Mouse (Mus musculus) MEL (cell line): ENCODE results near the gene Grrp1. TPM values are rescaled to one million over a fixed set of nuclear protein-coding genes. Genes with fewer than 3 reads are reported as not detected.

Source experiments
- DNase-seq: peaks from one replicate; pipeline ENCODE4 v3.0.0; 2011; ENCODE audit warnings: low read depth, low spot score
- H3K27ac ChIP-seq: 2 replicates; pipeline ENCODE4 v1.5.1; 2012; ENCODE audit warnings: low read depth, mild to moderate bottlenecking, control low read depth, low read length, moderate library complexity; ENCODE audit not compliant: control insufficient read depth
- H3K27me3 ChIP-seq, 2 experiments: fragments of 150-350 bp in 1 of 2; sonication (generic) in 1 of 2; 2 replicates each; pipeline ENCODE4 v1.6.1; 2012; ENCODE audit warnings: low read length in 2 of 2, mild to moderate bottlenecking in 2 of 2, improper control_type of control experiment in 1 of 2, moderate library complexity in 1 of 2; ENCODE audit not compliant: insufficient read depth in 2 of 2, control insufficient read depth in 1 of 2
- H3K36me3 ChIP-seq, 2 experiments: 2 replicates each; pipeline ENCODE4 v1.6.1; 2012 to 2014; ENCODE audit warnings: low read length in 2 of 2, improper control_type of control experiment in 1 of 2, inconsistent platforms in 1 of 2, mild to moderate bottlenecking in 1 of 2; ENCODE audit not compliant: insufficient read depth in 2 of 2, control insufficient read depth in 1 of 2
- H3K4me1 ChIP-seq, 2 experiments: fragments of 150-350 bp in 1 of 2; sonication (generic) in 1 of 2; 2 replicates each; pipeline ENCODE4 v1.6.1; 2012; ENCODE audit warnings: low read length in 2 of 2, improper control_type of control experiment in 1 of 2, mild to moderate bottlenecking in 1 of 2; ENCODE audit not compliant: insufficient read depth in 2 of 2, control insufficient read depth in 1 of 2
- H3K4me3 ChIP-seq, 2 experiments: fragments of 150-350 bp in 1 of 2; sonication (generic) in 1 of 2; 2 replicates each; pipeline ENCODE4 v1.5.1; 2012; ENCODE audit warnings: low read depth in 2 of 2, low read length in 2 of 2, mild to moderate bottlenecking in 2 of 2, moderate library complexity in 2 of 2, control low read depth in 1 of 2, improper control_type of control experiment in 1 of 2; ENCODE audit not compliant: control insufficient read depth in 1 of 2, insufficient read depth in 1 of 2
- H3K79me2 ChIP-seq: 2 replicates; pipeline ENCODE4 v1.6.1; 2012; ENCODE audit warnings: mild to moderate bottlenecking, low read length, moderate library complexity; ENCODE audit not compliant: control insufficient read depth, poor library complexity, insufficient read depth
- H3K9ac ChIP-seq: 2 replicates; pipeline ENCODE4 v1.6.1; 2012; ENCODE audit warnings: low read depth, mild to moderate bottlenecking, control low read depth, low read length, moderate library complexity; ENCODE audit not compliant: control insufficient read depth, poor library complexity, severe bottlenecking
- H3K9me3 ChIP-seq: fragments of 150-350 bp; sonication (generic); replicated peaks from 2 replicates; pipeline ENCODE4 v1.6.1; 2012; ENCODE audit warnings: mild to moderate bottlenecking, low read length, improper control_type of control experiment, moderate library complexity; ENCODE audit not compliant: insufficient read depth
- BHLHE40 ChIP-seq: IDR thresholded peaks from 2 replicates; pipeline ENCODE4 v1.6.1; 2012; ENCODE audit warnings: low read depth, mild to moderate bottlenecking, inconsistent platforms, low read length, improper control_type of control experiment, borderline replicate concordance
- CHD2 ChIP-seq: IDR thresholded peaks from 2 replicates; pipeline ENCODE4 v1.6.1; 2011; ENCODE audit warnings: low read length, improper control_type of control experiment
- E2F4 ChIP-seq: IDR thresholded peaks from 2 replicates; pipeline ENCODE4 v1.6.1; 2011; ENCODE audit warnings: low read depth, low read length, improper control_type of control experiment, borderline replicate concordance
- ELF1 ChIP-seq: IDR thresholded peaks from 2 replicates; pipeline ENCODE4 v1.6.1; 2014; ENCODE audit warnings: low read depth, mild to moderate bottlenecking, inconsistent platforms, low read length, improper control_type of control experiment, moderate library complexity
- EP300 ChIP-seq, 2 experiments: IDR thresholded peaks; 2 replicates each; pipeline ENCODE4 v1.6.1; 2011; ENCODE audit warnings: improper control_type of control experiment in 2 of 2, low read length in 2 of 2, low read depth in 1 of 2, mild to moderate bottlenecking in 1 of 2
- ETS1 ChIP-seq: IDR thresholded peaks from 2 replicates; pipeline ENCODE4 v1.6.1; 2012; ENCODE audit warnings: low read depth, mild to moderate bottlenecking, inconsistent platforms, low read length, improper control_type of control experiment, moderate library complexity
- GABPA ChIP-seq: IDR thresholded peaks from 2 replicates; pipeline ENCODE4 v1.6.1; 2012; ENCODE audit warnings: low read depth, mild to moderate bottlenecking, inconsistent platforms, low read length, improper control_type of control experiment, moderate library complexity
- GATA1 ChIP-seq: IDR thresholded peaks from 2 replicates; pipeline ENCODE4 v1.6.1; 2011; ENCODE audit warnings: low read depth, low read length, improper control_type of control experiment
- HCFC1 ChIP-seq: IDR thresholded peaks from 2 replicates; pipeline ENCODE4 v1.6.1; 2012; ENCODE audit warnings: low read depth, mild to moderate bottlenecking, inconsistent platforms, low read length, improper control_type of control experiment, moderate library complexity
- KAT2A ChIP-seq: conservative IDR thresholded peaks from 2 replicates; pipeline ENCODE4 v1.6.1; 2012; ENCODE audit warnings: low read depth, low read length, improper control_type of control experiment, inconsistent platforms
- MAX ChIP-seq: IDR thresholded peaks from 2 replicates; pipeline ENCODE4 v1.6.1; 2011; ENCODE audit warnings: low read length, improper control_type of control experiment
- MAZ ChIP-seq: IDR thresholded peaks from 2 replicates; pipeline ENCODE4 v1.6.1; 2012; ENCODE audit warnings: low read depth, mild to moderate bottlenecking, inconsistent platforms, low read length, improper control_type of control experiment
- MEF2A ChIP-seq: IDR thresholded peaks from 2 replicates; pipeline ENCODE4 v1.6.1; 2014; ENCODE audit warnings: low read depth, mild to moderate bottlenecking, inconsistent platforms, low read length, improper control_type of control experiment; ENCODE audit not compliant: poor library complexity, insufficient replicate concordance, severe bottlenecking; ENCODE audit errors: extremely low read depth
- MXI1 ChIP-seq: IDR thresholded peaks from 2 replicates; pipeline ENCODE4 v1.6.1; 2011; ENCODE audit warnings: mild to moderate bottlenecking, low read depth, low read length, improper control_type of control experiment
- MYB ChIP-seq: IDR thresholded peaks from 2 replicates; pipeline ENCODE4 v1.6.1; 2011; ENCODE audit warnings: mild to moderate bottlenecking, low read depth, low read length, improper control_type of control experiment
- MYC ChIP-seq: IDR thresholded peaks from 2 replicates; pipeline ENCODE4 v1.6.1; 2011; ENCODE audit warnings: low read depth, mild to moderate bottlenecking, low read length, improper control_type of control experiment, moderate library complexity
- NELFE ChIP-seq: IDR thresholded peaks from 2 replicates; pipeline ENCODE4 v1.6.1; 2011; ENCODE audit warnings: low read depth, low read length, improper control_type of control experiment
- POLR2A ChIP-seq, 2 experiments: IDR thresholded peaks; 2 replicates each; pipeline ENCODE4 v1.6.1; 2011 to 2012; ENCODE audit warnings: low read length in 2 of 2, mild to moderate bottlenecking in 2 of 2, control low read depth in 1 of 2, improper control_type of control experiment in 1 of 2, low read depth in 1 of 2, moderate library complexity in 1 of 2; ENCODE audit not compliant: control insufficient read depth in 1 of 2, insufficient read depth in 1 of 2, poor library complexity in 1 of 2
- POLR2AphosphoS2 ChIP-seq: IDR thresholded peaks from 2 replicates; pipeline ENCODE4 v1.6.1; 2011; ENCODE audit warnings: low read length, improper control_type of control experiment
- POLR2AphosphoS5 ChIP-seq: IDR thresholded peaks from 2 replicates; pipeline ENCODE4 v1.6.1; 2012; ENCODE audit warnings: low read depth, borderline replicate concordance, mild to moderate bottlenecking, inconsistent platforms, low read length, moderate library complexity, mixed read lengths
- RAD21 ChIP-seq: IDR thresholded peaks from 2 replicates; pipeline ENCODE4 v1.6.1; 2011; ENCODE audit warnings: mild to moderate bottlenecking, low read depth, low read length, improper control_type of control experiment
- RCOR1 ChIP-seq: IDR thresholded peaks from 2 replicates; pipeline ENCODE4 v1.6.1; 2012; ENCODE audit warnings: low read depth, mild to moderate bottlenecking, inconsistent platforms, low read length, improper control_type of control experiment
- SMC3 ChIP-seq: IDR thresholded peaks from 2 replicates; pipeline ENCODE4 v1.6.1; 2011; ENCODE audit warnings: low read depth, low read length, improper control_type of control experiment
- TAL1 ChIP-seq: IDR thresholded peaks from 2 replicates; pipeline ENCODE4 v1.6.1; 2012; ENCODE audit warnings: mild to moderate bottlenecking, inconsistent platforms, low read length, moderate library complexity, mixed read lengths
- TBP ChIP-seq: IDR thresholded peaks from 2 replicates; pipeline ENCODE4 v1.8.0; 2011; ENCODE audit warnings: low read depth, low read length, improper control_type of control experiment
- TCF12 ChIP-seq: IDR thresholded peaks from 2 replicates; pipeline ENCODE4 v1.6.1; 2014; ENCODE audit warnings: low read depth, mild to moderate bottlenecking, inconsistent platforms, low read length, improper control_type of control experiment, moderate library complexity
- USF1 ChIP-seq: IDR thresholded peaks from 2 replicates; pipeline ENCODE4 v1.6.1; 2014; ENCODE audit warnings: low read depth, mild to moderate bottlenecking, inconsistent platforms, low read length, improper control_type of control experiment, moderate library complexity
- ZC3H11A ChIP-seq: IDR thresholded peaks from 2 replicates; pipeline ENCODE4 v1.6.1; 2012; ENCODE audit warnings: low read depth, mild to moderate bottlenecking, inconsistent platforms, low read length, improper control_type of control experiment
- ZKSCAN1 ChIP-seq: IDR thresholded peaks from 2 replicates; pipeline ENCODE4 v1.6.1; 2012; ENCODE audit warnings: low read depth, mild to moderate bottlenecking, inconsistent platforms, low read length, improper control_type of control experiment, moderate library complexity
- ZMIZ1 ChIP-seq: IDR thresholded peaks from 2 replicates; pipeline ENCODE4 v1.6.1; 2012; ENCODE audit warnings: low read depth, mild to moderate bottlenecking, inconsistent platforms, low read length, improper control_type of control experiment, moderate library complexity
- ZNF384 ChIP-seq: IDR thresholded peaks from 2 replicates; pipeline ENCODE4 v1.6.1; 2012; ENCODE audit warnings: low read depth, mild to moderate bottlenecking, inconsistent platforms, low read length, improper control_type of control experiment
- polyA plus RNA-seq, 2 experiments: library from polyadenylated mRNA; stranded (reverse) in 1 of 2; unstranded in 1 of 2; fragments of >175 nt in 1 of 2; fragments of >200 nt in 1 of 2; gene quantifications; 2 replicates each; pipeline versions ENCODE4 v1.2.1 to v1.2.4; 2012; ENCODE audit warnings: low replicate concordance in 2 of 2, low read depth in 1 of 2; ENCODE audit not compliant: insufficient read length in 2 of 2, insufficient read depth in 1 of 2, missing spikeins in 1 of 2
- total RNA-seq: library from RNA; depleted of rRNA; stranded (reverse); fragments of 300-350 nt; gene quantifications from 2 replicates; pipeline ENCODE4 v1.2.3, GENCODE M21; 2012

The Grrp1 gene
- total and polyA plus RNA-seq, 3 experiments, result not detected

DNA sequence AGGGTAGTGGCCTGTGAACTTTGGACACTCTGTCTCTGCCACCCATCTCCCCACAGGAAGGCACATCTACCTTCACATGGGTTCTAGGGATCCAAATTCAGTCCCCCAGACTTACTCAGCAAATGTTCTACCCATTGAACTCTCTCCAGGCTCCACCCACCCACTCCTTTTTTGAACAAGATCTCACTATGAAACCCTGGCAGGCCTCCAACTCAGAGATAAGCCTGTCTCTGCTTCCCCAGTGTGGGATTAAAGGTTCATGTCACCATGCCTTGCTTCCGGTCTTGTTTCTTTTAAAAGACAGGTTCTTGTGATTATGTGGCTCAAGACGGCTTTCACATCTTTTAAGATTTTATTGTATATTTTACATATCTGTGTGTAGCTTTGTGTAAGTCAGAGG, 31.0 kb upstream of the Grrp1 start (continued):
- no peak for TF ChIP-seq MYB
- TF ChIP-seq TAL1, result no peak
- no peak for TF ChIP-seq USF1
- TF ChIP-seq ZKSCAN1, result no peak
- TF ChIP-seq MYC, result peak; percentile 80; the same call in 1 of the 2 replicates
- no peak for TF ChIP-seq ZC3H11A
- TF ChIP-seq ETS1, result peak; percentile 70
- no peak for TF ChIP-seq KAT2A
- TF ChIP-seq SMC3, result no peak
- no peak for TF ChIP-seq BHLHE40
- 0 out of 2 replicates have a peak, but pooled peaks have one; percentile 23 for TF ChIP-seq MAX
- TF ChIP-seq E2F4, result no peak
- TF ChIP-seq HCFC1, result 0 out of 2 replicates have a peak, but pooled peaks have one; percentile 45
- TF ChIP-seq NELFE, result peak; percentile 29; the same call in 1 of the 2 replicates
- no peak for TF ChIP-seq CHD2
- 0 out of 2 replicates have a peak, but pooled peaks have one; percentile 44 for TF ChIP-seq ELF1
- TF ChIP-seq TCF12, result peak; percentile 31; the same call in 1 of the 2 replicates
- 0 out of 2 replicates have a peak, but pooled peaks have one; percentile 19 for TF ChIP-seq MAZ
- peak; percentile 50 for TF ChIP-seq POLR2AphosphoS2
- no peak for TF ChIP-seq TBP
- peak; percentile 37; the same call in 1 of the 2 replicates for TF ChIP-seq RCOR1

DNA sequence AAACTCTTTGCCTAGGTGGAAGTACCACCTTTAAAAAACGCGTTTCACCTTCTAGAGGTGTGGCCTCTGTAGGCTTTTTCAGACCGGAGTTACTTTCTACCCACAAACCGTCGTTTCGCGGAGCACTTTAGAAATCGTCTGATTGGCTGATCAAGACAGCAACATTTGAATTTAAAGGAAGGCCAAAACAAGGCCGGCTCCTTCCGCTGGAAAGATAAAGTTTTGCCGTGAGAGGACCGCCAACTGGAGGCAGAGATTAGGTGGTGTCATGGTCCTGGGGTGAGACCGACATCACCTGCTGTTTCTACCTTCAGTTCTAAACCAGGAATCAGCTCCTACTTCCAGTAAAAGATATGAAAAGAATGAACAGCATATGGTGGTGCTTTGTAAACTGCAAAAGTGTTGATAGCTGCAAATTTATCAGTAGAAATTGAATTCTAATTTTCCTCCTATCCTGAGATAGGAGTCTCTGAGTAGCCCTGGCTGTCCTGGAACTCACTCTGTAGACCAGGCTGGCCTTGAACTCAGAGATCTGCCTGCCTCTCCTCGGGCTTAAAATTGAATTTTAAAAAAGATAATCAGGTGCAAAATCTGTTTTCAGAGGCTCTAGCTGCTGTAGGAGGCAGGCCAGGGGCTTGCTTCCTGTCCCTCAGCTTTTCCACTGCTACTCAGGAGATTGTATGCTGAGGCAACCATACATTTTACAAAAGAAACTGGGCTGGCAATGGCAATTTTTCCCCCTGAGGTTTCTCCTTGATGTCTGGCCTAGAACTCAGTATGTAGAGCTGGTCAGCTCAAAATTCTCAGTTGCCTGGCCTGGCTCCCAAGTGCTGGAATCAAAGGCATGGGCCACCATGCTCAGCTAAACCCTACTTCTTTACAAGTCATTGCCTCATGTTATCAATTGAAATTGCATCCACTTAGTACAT, 19.8 kb upstream of the Grrp1 start:
- DNase-seq, result peak; percentile 97
- peak overlapping the region; percentile 65 to 87 for H3K4me3 ChIP-seq
- H3K27ac ChIP-seq, result peak overlapping the region; percentile 85
- peak; percentile 48 to 76 for TF ChIP-seq EP300 (IDR thresholded peaks at IDR 0.05; ENCODE audit: low read depth in 1 of 2, low read length in 2 of 2)
- no peak for TF ChIP-seq RAD21
- peak; percentile 73 for TF ChIP-seq NELFE
- TF ChIP-seq ZKSCAN1, result no peak
- TF ChIP-seq MYC, result 0 out of 2 replicates have a peak, but pooled peaks have one; percentile 59
- TF ChIP-seq MAZ, result 0 out of 2 replicates have a peak, but pooled peaks have one; percentile 32
- peak; percentile 46; the same call in 1 of the 2 replicates for TF ChIP-seq KAT2A
- peak; percentile 47; the same call in 1 of the 2 replicates for TF ChIP-seq MYB
- peak; percentile 53; the same call in 1 of the 2 replicates for TF ChIP-seq POLR2AphosphoS5
- TF ChIP-seq HCFC1, result peak; percentile 74
- no peak for TF ChIP-seq POLR2AphosphoS2
- TF ChIP-seq ZMIZ1, result no peak; the same call in none of the 2 replicates
- peak; percentile 83 for TF ChIP-seq GATA1
- TF ChIP-seq MXI1, result peak; percentile 63; the same call in 1 of the 2 replicates
- no peak for TF ChIP-seq GABPA
- peak; percentile 32 to 78; a peak in 2 of 4 replicates for TF ChIP-seq POLR2A (IDR thresholded peaks at IDR 0.05; ENCODE audit: control insufficient read depth in 1 of 2, insufficient read depth in 1 of 2, low read depth in 1 of 2, low read length in 2 of 2, poor library complexity in 1 of 2)
- TF ChIP-seq ELF1, result 0 out of 2 replicates have a peak, but pooled peaks have one; percentile 31
- TF ChIP-seq MEF2A, result no peak
- TF ChIP-seq RCOR1, result peak; percentile 54; the same call in 1 of the 2 replicates
- peak; percentile 74 for TF ChIP-seq TCF12
- no peak for TF ChIP-seq USF1
- TF ChIP-seq ZNF384, result no peak

More for the DNA sequence above, 19.8 kb upstream of the Grrp1 start:
- Histone ChIP-seq H3K36me3 (peaks cover 5 to 10% of the 10 kb centered on the region in 2 experiments; a peak in 3 of 4 replicates), H3K79me2 (no peaks in the 10 kb centered on the region; the same call in 1 of the 2 replicates), H3K9me3 (no peaks in the 10 kb centered on the region), H3K4me1 (peaks cover 4 to 12% of the 10 kb centered on the region in 2 experiments; a peak in 3 of 4 replicates), H3K9ac (peak overlapping the region; percentile 69), H3K27me3 (no peaks in the 10 kb centered on the region)
